Mouse (Mus musculus): ENCODE measurements around the gene Ift46.

GRCm38 (mm10) chr9:44720358-44721153 is 47.2 kb upstream of the Ift46 start:
- TF ChIP-seq POLR2A (IDR thresholded peaks at IDR 0.05; ENCODE audit: low read depth, low read length) = no peak
- TF ChIP-seq CTCF (conservative IDR thresholded peaks at IDR 0.05; ENCODE audit: insufficient read depth, insufficient read length, low read depth, low read length) = no peak
